Mouse (Mus musculus): ENCODE results near the gene Sec14l2. TPM values are rescaled to one million over a fixed set of nuclear protein-coding genes. Genes with fewer than 3 reads are reported as not detected.

Gene Sec14l2
- total RNA-seq (2017), result 0.47 TPM in 1 of 2 replicates, not detected in the other

- ATAC-seq (ENCODE audit: extremely low read depth, insufficient number of reproducible peaks, low FRiP score, poor library complexity, severe bottlenecking), result peak; percentile 60
Measured at GRCm38 (mm10) chr11:4122742-4123579, at the start of gene Sec14l2. TSS of gene Sec14l2 (minus strand) at chr11:4123415.

DNA sequence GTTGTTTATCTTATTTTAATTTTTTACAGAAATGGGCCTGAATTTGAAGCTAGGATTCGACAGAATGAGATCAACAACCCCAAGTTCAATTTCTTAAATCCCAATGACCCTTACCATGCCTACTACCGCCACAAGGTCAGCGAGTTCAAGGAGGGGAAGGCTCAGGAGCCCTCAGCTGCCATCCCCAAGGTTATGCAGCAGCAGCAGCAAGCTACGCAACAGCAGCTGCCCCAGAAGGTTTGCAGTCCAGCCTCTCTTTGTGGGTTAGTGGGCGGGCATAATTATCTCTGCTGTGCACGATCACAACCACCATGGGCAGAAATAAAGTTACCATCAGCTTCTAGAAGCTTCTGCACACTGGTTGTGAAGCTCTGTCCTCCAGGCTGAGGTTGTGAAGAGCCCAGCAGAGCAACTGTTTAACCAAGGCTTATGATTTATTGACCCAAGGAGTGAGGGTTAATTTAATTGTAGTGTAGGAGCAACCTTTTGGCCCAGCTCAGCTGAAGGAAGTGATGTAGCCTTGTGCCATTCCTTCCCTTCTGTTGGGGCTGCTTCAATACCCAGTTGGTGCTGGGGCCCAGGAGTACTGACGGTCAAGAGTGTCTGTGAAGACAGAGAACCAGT, 43.4 kb upstream of the Sec14l2 start:
- ATAC-seq (ENCODE audit: extremely low read depth, insufficient number of reproducible peaks, low FRiP score, poor library complexity, severe bottlenecking), result no peak

GRCm38 (mm10) chr11:4164701-4165100, 41.5 kb upstream of the Sec14l2 start:
- no peak for ATAC-seq (ENCODE audit: extremely low read depth, insufficient number of reproducible peaks, low FRiP score, poor library complexity, severe bottlenecking)

GRCm38 (mm10) chr11:4160758-4161480, 37.7 kb upstream of the Sec14l2 start:
- ATAC-seq (ENCODE audit: extremely low read depth, insufficient number of reproducible peaks, low FRiP score, poor library complexity, severe bottlenecking), result no peak

DNA sequence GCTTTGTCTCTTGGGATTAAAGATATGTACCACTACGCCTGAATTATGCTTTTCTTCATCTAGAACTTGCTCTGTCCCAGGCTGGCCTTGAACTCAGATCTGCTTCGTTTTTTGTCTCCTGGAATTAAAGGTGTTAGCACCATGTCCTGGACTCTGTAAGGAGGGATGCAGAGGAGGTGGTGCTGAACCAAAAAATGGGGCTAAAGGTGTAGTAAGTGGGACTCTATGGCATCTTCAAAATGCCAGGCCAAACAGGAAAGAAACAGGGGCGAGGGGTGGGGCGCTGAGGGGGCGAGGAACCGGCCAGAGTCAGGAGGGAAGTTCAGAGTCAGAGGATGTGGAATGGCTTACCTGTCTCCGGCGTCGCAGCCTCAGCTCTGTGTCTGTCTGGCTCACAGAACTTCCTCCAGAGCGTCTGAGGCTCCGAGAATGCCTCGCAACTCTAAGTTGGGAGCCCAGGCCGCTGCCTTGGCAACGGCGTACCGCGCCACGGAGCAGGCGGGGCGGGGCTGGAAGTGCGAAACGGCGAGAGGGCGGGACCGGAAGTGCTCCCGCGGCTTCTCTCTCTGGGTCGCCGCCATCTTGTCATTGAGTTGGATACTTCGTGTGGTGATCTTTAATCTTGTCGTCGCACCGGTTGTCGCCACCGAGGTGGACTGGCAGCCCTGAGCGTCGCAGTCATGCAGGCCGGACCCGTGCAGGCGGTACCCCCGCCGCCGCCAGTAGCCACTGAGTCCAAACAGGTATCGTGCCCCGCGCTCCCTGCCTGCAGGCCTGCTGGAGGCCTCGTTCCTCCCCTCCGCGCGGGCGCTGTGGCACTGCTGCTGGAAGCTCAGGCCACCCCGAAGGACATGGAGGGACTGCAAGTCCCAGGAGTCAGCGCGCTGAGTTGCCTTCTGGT, 36.8 kb upstream of the Sec14l2 start, which contains the start of the genes Ccdc157 and Sf3a1:
TSS of gene Ccdc157 (minus strand) at position 486 of the 901 bp plus-strand sequence.
TSS of gene Sf3a1 (plus strand) at position 543 of the 901 bp plus-strand sequence.
- ATAC-seq (ENCODE audit: extremely low read depth, insufficient number of reproducible peaks, low FRiP score, poor library complexity, severe bottlenecking), result peak; percentile 97

DNA sequence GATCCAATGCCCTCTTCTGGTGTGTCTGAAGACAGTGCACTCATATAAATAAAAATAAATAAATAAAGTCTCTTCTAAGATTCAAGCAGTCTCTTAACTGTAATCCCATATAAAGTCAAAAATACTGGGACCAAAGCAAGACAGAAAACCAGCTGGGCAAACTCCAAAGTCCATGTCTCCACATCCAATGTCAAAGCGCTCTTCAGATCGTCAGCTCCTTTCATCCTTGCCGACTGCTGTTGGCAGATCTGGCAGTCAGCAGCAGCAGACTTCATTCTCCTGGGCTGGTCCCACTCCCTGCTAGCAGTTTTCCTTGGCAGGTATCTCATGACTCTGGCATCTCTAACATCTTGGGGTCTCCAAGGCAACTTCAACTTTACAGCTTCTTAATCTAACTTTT, 35.5 kb upstream of the Sec14l2 start:
- ATAC-seq (ENCODE audit: extremely low read depth, insufficient number of reproducible peaks, low FRiP score, poor library complexity, severe bottlenecking), result no peak

DNA sequence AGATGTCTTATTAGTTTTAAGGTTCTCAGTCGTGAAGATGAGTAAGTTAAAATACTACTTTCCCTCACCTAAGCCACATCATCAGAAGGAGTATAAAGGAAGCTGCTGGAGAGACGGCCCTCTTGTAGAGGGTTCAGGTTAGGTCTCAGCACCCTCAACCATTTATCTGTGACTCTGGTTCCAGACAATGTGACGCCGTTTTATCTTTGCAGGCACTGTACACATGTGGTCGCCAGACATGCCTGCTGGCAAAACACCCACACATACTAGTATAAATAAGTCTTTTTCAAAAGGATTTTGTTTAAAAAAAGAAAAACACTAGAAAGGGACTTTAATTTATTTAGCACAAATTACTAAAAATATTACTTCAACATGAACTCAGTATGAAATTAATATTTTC, 32.4 kb upstream of the Sec14l2 start:
- no peak for ATAC-seq (ENCODE audit: extremely low read depth, insufficient number of reproducible peaks, low FRiP score, poor library complexity, severe bottlenecking)

DNA sequence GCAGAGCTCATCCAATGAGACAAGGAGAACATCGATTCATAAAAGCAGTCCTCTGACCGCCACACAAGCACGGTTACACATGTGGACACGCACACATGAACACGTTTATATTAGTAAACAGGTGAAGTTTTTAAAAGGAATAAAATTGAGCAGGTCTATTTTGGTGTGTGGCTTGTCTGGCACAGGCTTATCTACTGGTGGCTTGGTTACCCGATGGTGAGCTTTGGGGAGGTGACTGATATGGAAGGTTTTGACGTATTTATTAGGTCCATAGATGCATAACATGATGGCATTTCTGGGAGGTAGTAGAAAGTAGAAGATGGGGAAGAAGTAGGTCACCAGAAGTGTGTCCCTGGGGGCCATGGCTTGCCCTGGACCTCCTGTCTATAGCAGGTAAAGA, 30.5 kb upstream of the Sec14l2 start:
- no peak for ATAC-seq (ENCODE audit: extremely low read depth, insufficient number of reproducible peaks, low FRiP score, poor library complexity, severe bottlenecking)

DNA sequence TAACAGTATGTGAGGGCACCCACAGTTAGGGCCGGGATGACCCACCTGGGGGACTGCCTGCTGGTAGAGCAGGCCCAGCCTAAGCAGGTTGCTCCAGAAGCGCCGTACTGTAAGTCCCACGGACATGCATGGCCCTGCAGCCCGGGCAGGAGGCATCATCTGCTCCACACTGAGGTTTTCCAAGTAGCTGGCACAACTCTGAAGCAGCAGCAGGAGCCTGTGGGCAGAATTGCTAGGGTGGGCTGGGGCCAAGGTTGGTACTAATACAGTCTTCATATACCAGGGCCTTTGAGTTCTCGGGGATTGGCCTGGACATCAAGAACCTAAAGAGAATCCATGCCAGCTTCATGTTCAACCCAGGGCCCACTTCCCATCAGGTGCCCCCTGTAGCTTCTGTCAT, 26.7 kb upstream of the Sec14l2 start:
- no peak for ATAC-seq (ENCODE audit: extremely low read depth, insufficient number of reproducible peaks, low FRiP score, poor library complexity, severe bottlenecking)

DNA sequence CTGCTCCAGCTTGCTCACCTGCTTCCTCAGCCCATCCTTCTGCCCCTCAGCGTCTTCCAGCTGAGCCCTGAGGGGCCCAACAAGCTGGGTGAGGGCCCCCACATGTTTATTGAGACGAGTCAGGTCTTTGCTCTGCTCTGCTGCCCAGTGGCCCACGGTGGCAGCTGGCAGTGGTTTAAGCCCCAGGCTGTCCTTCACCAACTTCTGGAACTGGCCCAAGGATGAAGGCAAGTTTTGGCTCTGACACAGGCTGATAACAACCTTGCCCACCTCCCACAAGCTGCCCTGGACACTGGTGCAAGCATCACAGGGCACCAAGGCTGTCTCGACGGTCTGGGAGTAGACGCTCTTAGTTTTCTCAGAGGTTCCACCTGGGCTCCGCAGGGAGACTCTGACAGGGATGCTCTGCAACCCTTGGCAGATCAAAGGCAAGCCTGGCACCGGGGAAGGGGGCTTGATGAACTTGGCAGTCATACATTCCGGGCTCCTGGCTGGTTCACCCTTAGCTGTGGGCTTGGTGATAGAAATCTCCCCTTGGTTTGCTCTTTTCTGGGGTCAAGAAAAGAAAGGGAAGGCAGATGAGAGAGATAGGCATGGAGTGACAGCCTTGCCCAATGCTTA, 25.4 kb upstream of the Sec14l2 start:
- ATAC-seq (ENCODE audit: extremely low read depth, insufficient number of reproducible peaks, low FRiP score, poor library complexity, severe bottlenecking), result no peak

- ATAC-seq (ENCODE audit: extremely low read depth, insufficient number of reproducible peaks, low FRiP score, poor library complexity, severe bottlenecking), result no peak
Measured at GRCm38 (mm10) chr11:4148120-4148519, 24.9 kb upstream of the Sec14l2 start.

DNA sequence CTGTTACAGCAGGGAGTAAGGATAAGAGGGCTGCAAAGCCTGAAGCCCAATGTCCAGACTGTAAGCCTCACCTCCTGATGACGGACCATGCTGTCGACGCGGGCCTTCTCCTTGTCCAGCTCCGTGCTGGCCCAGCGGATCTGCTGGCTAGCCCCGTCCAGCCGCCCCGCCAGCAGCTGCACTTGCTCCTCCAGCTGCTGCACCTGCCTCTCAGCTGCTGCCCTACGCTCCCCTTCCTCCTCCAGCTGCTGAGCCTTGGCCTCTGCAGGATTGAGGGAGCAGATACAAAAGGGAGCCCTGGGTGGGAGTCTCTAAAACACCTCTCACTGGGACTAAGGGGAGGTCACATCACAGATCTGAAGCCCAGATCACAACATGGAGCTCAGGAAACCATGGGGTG, 23.9 kb upstream of the Sec14l2 start:
- no peak for ATAC-seq (ENCODE audit: extremely low read depth, insufficient number of reproducible peaks, low FRiP score, poor library complexity, severe bottlenecking)

DNA sequence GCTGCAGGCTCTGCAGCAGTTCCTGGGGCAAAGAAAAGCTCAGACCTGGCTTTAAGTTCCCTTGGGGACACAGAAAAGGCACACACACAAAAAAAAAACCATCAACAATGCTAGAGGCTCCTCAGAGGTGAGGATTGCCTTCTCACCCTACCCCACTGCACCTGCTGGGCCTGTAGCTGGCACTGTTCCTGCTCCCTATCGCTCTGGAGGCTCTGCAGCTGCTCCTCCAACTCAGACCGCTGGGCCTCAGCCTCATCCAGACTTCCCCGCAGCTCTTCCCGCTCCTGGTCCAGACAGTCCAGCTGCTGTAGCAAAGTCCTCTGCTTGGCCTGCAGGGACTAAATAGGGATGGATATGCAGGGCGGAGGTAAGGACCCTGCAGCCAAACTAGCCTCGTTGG, 23.2 kb upstream of the Sec14l2 start:
- ATAC-seq (ENCODE audit: extremely low read depth, insufficient number of reproducible peaks, low FRiP score, poor library complexity, severe bottlenecking), result no peak

DNA sequence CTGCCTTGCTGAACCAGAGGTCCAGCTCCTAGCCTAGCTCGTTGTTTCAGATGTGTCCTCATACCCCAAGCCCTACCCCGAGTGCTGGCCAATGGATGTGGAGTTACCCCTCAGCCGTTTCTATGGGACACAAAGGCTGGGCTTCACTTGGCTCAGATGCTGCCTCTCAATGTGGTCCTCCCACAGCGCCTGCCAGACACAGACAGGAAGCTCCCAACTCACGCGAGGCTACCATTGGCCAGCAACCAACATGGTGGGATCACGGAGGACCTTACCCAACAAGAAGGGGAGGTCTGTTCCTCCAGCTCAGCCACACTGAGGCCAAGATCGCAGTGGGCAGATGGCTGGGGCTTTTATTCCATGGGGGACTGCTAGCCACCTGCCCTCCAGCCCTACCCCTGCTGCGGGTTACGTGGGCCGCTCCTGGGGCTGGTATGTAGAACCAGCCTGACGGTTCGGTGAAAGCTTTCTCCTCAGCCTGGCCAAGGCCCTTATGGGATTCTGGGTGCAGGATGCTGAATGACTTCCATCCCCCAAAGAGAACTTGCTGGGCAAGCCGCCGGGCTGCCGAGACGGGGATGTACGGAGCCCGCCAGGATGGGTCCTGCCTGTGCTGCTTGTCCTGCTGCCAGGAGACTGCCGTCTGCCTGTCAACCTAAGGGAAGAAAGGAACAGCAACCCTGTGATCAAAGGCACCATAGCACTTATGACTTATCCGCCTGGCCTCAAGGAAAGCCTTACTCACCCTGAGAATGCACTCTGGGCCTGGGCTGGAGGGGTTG, 20.3 kb upstream of the Sec14l2 start:
- no peak for ATAC-seq (ENCODE audit: extremely low read depth, insufficient number of reproducible peaks, low FRiP score, poor library complexity, severe bottlenecking)

DNA sequence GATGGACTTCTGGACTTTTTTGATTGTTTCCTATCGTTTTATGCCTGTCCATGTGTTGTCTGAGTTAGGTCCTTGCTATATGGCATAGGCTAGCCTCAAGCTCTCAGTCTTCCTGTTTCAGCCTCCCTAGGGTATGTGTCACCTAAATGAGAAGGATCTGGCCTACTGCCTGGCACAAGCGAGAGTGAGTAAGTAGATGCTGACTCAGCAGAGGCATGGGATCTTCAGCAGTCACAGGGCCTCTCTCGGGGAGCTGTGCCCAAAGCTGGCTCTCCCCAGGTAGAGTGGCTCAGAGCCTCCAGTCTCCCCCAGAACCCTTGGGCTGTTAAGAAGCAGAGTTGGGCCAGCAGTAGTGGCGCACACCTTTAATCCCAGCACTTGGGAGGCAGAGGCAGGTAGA, 19.1 kb upstream of the Sec14l2 start:
- ATAC-seq (ENCODE audit: extremely low read depth, insufficient number of reproducible peaks, low FRiP score, poor library complexity, severe bottlenecking), result no peak

DNA sequence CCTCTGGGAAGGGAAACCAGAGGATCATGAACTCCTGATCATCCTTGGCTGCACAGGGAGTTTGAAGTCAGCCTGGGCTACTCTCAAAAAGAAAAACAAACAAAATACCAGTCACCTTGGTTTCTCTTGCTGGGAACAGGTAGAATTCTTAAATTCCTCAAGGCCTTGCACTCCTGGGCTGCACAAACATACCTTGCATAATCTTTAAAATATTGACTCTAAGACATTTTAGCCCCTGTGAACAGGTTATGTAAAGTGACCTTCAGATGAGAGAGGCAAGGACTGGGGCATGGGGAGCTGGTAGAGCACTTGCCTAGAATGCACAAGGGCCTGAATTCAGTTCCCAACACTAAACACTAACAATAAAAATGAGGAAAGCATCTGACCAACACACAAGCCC, 18.3 kb upstream of the Sec14l2 start:
- ATAC-seq (ENCODE audit: extremely low read depth, insufficient number of reproducible peaks, low FRiP score, poor library complexity, severe bottlenecking), result no peak

DNA sequence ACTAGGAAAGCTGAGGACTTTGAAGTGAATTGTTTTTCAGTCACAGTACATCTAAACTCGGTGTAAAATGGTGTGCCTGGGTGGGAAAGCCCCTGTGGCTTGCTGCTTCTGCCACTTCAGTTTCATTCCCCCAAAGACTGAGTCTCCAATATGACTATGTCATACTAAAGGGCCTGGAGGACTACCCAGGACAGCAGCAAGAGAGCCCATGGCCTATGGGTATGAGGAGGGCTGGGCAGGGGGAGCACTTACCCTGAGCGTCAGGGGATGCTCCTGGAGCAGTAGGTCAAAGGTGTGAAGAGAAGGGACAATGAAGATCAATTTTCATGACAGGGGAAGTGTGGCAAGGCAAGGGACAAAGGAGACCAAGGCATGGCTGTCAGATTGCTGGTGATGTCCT, 15.7 kb upstream of the Sec14l2 start:
- ATAC-seq (ENCODE audit: extremely low read depth, insufficient number of reproducible peaks, low FRiP score, poor library complexity, severe bottlenecking), result no peak
